Mouse (Mus musculus): ENCODE data around the gene Epha5. TPM values are rescaled to one million over a fixed set of nuclear protein-coding genes. Genes with fewer than 3 reads are reported as not detected.

The Epha5 gene
- polyA plus RNA-seq, 1 experiment from 2014 or later, result 1.8 TPM

DNA sequence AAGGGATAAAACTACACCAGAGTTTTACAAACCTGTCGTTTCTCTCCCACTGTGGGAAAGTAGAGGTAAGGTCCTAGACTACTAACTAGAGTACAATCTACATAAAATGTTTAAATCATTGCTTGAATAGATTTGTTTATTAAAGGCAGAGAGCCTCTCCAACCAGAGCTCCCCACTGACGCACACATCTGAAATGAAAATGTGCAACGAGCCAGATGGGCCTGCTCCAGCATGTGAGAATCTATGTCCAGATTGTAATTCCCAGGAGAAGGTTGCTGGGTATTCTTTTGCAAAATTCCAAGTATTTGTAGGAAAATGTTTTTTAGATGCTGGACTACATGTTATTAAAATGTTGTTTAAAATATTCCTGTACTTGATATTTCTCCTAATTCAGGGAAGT is 57.8 kb downstream of the Epha5 start:
- H3K4me2 ChIP-seq (replicated peaks; ENCODE audit: low read depth), result no peak overlapping the region
- TF ChIP-seq CTCF (IDR thresholded peaks at IDR 0.05; ENCODE audit: low read depth) (no peak), EP300 (optimal IDR thresholded peaks at IDR 0.05) (no peak)
- 60% methylated on average over 3 of the region's 3 CpGs for WGBS
- H3K27me3 ChIP-seq (ENCODE audit: control insufficient read depth, insufficient read depth, low read length), result no peaks in the 10 kb centered on the region
- no peak overlapping the region for H3K27ac ChIP-seq (replicated peaks)
- H3K4me3 ChIP-seq (ENCODE audit: low read depth, low read length), result no peak overlapping the region
- no peak for ATAC-seq (ENCODE audit: low FRiP score, low TSS enrichment)
- no peaks in the 10 kb centered on the region for H3K9me3 ChIP-seq (ENCODE audit: control insufficient read depth, low read length)
- DNase-seq (ENCODE audit: low spot score), result no peak
- H3K9ac ChIP-seq (ENCODE audit: low read length), result no peak overlapping the region
- no peaks in the 10 kb centered on the region for H3K36me3 ChIP-seq (ENCODE audit: control insufficient read depth, insufficient read depth, low read length)
- no peaks in the 10 kb centered on the region for H3K4me1 ChIP-seq (replicated peaks; ENCODE audit: control insufficient read depth, insufficient read depth)

DNA sequence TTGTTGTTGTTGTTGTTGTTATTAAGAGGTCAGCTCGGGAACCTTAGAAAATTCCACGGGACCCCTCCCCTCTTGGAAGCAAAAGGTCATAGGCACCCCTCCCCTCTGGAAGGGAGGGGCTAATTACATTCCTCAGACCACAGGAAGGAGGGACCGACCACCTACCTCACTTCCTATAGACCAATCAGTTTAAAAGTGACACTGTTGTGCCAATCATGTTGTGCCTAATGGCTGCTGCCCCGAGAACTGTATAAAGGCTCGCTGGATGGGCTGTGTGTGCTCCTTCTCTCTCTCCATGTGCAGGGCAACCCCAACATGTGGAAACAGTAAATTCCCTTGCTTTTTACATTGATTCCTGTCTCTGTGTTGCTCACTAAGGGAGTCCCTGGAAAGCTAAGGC is 64.1 kb downstream of the Epha5 start:
- H3K9me3 ChIP-seq (ENCODE audit: control insufficient read depth, low read length), result no peaks in the 10 kb centered on the region
- no peak overlapping the region for H3K4me2 ChIP-seq (replicated peaks; ENCODE audit: low read depth)
- 77% methylated on average over 5 of the region's 5 CpGs for WGBS
- ATAC-seq (ENCODE audit: low FRiP score, low TSS enrichment) (no peak), DNase-seq (ENCODE audit: low spot score) (no peak)
- no peak overlapping the region for H3K9ac ChIP-seq (ENCODE audit: low read length)
- H3K4me3 ChIP-seq (ENCODE audit: low read depth, low read length), result no peak overlapping the region
- TF ChIP-seq EP300 (optimal IDR thresholded peaks at IDR 0.05) (no peak), CTCF (IDR thresholded peaks at IDR 0.05; ENCODE audit: low read depth) (no peak)
- no peaks in the 10 kb centered on the region for H3K4me1 ChIP-seq (replicated peaks; ENCODE audit: control insufficient read depth, insufficient read depth)
- no peak overlapping the region for H3K27ac ChIP-seq (replicated peaks)
- H3K36me3 ChIP-seq (ENCODE audit: control insufficient read depth, insufficient read depth, low read length), result no peaks in the 10 kb centered on the region
- no peaks in the 10 kb centered on the region for H3K27me3 ChIP-seq (ENCODE audit: control insufficient read depth, insufficient read depth, low read length)

DNA sequence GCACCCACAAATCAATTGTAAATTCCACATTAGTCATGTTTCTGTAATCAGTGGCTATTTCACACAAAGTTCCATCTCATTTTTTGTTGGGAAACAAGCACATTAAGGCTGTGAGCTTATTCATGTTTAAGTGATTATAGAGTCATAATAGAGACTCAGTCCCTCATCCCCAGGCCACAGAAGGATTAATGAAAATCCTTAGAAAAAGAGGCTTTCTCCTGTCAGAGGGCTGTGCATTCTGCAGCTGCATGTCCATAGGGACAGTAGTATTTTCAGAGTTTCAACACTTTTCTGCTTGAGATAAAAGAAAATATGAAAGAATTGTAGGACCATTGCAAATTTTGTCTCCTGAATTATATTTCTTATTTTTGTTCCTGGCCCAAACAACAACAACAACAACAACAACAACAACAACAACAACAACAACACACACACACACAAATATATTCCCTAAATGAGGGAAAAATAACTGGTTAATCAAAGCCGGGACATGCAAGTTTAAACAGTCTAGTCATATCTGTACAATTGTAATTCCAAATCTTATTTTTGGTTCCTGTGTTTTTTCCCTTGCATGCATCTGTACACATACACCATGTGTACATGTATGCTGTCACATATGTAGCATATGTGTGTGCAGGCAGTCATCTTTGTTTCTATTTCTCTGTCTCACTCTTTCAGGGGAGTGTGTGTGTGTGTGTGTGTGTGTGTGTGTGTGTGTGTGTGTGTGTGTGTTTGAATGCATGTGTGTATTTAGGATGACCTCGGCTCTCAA is 70.3 kb downstream of the Epha5 start:
- H3K4me1 ChIP-seq (replicated peaks; ENCODE audit: control insufficient read depth, insufficient read depth), result no peaks in the 10 kb centered on the region
- H3K27ac ChIP-seq (replicated peaks), result no peak overlapping the region
- no peak overlapping the region for H3K4me2 ChIP-seq (replicated peaks; ENCODE audit: low read depth)
- no peaks in the 10 kb centered on the region for H3K27me3 ChIP-seq (ENCODE audit: control insufficient read depth, insufficient read depth, low read length)
- H3K4me3 ChIP-seq (ENCODE audit: low read depth, low read length), result no peak overlapping the region
- no peaks in the 10 kb centered on the region for H3K36me3 ChIP-seq (ENCODE audit: control insufficient read depth, insufficient read depth, low read length)
- no peaks in the 10 kb centered on the region for H3K9me3 ChIP-seq (ENCODE audit: control insufficient read depth, low read length)
- ATAC-seq (ENCODE audit: low FRiP score, low TSS enrichment), result no peak
- TF ChIP-seq EP300 (optimal IDR thresholded peaks at IDR 0.05) (no peak), CTCF (IDR thresholded peaks at IDR 0.05; ENCODE audit: low read depth) (no peak)
- 75% methylated on average over 2 of the region's 2 CpGs for WGBS
- no peak overlapping the region for H3K9ac ChIP-seq (ENCODE audit: low read length)
- DNase-seq (ENCODE audit: low spot score), result no peak

DNA sequence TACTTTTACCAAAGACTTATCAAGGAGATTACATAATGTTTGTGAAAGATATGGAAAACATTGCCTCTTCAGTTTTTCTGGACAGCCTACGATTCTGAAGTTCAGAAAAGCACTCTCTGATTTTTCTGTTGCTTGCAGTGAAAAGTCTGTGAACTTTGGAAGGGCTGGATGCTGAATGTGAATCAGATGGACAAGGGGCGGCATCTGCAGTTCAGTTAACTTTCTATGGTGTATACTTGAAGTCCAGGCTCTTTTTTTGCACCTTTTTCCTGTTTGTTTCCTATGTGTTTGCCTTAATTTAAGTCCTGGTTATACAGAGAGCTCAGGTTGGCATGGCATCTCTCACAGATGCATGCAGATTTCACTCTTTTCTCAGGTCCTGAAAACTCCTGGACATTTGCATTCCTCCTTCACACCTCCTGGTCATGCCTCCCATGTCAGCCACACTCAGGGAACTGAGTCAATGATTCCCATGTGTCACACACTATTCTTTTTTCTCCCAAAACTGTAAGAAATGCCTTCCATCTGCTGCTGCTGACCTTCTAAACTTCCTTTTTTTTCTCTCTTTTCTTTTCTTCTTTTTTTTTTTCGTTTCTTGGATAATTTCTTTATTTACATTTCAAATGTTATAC is 81.2 kb downstream of the Epha5 start:
- no peak for DNase-seq (ENCODE audit: low spot score)
- ATAC-seq (ENCODE audit: low FRiP score, low TSS enrichment), result no peak
- 50% methylated on average over 3 of the region's 3 CpGs for WGBS

DNA sequence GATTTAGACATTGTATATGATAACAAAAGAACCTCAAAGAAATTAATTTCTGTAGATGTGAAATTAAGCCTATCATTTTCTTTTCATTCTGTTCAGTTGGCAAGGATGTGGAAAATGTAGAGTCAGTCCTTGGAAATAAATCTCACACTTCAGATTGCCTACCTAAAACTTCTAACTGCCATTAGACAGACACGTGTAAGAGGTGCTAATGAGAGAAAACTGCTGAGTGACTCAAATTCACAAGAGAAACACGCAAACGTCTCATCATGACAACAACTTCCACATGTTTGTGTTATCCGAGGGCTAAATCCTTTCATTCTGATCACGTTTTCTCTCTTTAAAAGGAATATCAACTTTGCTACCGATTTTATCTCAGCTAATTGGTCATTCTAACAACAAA is 82.7 kb downstream of the Epha5 start:
- Histone ChIP-seq H3K27me3 (ENCODE audit: control insufficient read depth, insufficient read depth, low read length) (no peaks in the 10 kb centered on the region), H3K4me1 (replicated peaks; ENCODE audit: control insufficient read depth, insufficient read depth) (no peaks in the 10 kb centered on the region), H3K27ac (replicated peaks) (no peak overlapping the region), H3K4me3 (ENCODE audit: low read depth, low read length) (no peak overlapping the region), H3K36me3 (ENCODE audit: control insufficient read depth, insufficient read depth, low read length) (no peaks in the 10 kb centered on the region), H3K4me2 (replicated peaks; ENCODE audit: low read depth) (no peak overlapping the region), H3K9me3 (ENCODE audit: control insufficient read depth, low read length) (no peaks in the 10 kb centered on the region), H3K9ac (ENCODE audit: low read length) (no peak overlapping the region)
- DNase-seq (ENCODE audit: low spot score) (no peak), ATAC-seq (ENCODE audit: low FRiP score, low TSS enrichment) (no peak)
- TF ChIP-seq CTCF (IDR thresholded peaks at IDR 0.05; ENCODE audit: low read depth), result no peak
- WGBS, result 72% methylated on average over 6 of the region's 6 CpGs

More for the DNA sequence above, 81.2 kb downstream of the Epha5 start:
- Histone ChIP-seq H3K4me2 (replicated peaks; ENCODE audit: low read depth) (no peak overlapping the region), H3K9me3 (ENCODE audit: control insufficient read depth, low read length) (no peaks in the 10 kb centered on the region), H3K4me3 (ENCODE audit: low read depth, low read length) (no peak overlapping the region), H3K27ac (replicated peaks) (no peak overlapping the region), H3K36me3 (ENCODE audit: control insufficient read depth, insufficient read depth, low read length) (no peaks in the 10 kb centered on the region), H3K4me1 (replicated peaks; ENCODE audit: control insufficient read depth, insufficient read depth) (no peaks in the 10 kb centered on the region), H3K27me3 (ENCODE audit: control insufficient read depth, insufficient read depth, low read length) (no peaks in the 10 kb centered on the region), H3K9ac (ENCODE audit: low read length) (no peak overlapping the region)
- TF ChIP-seq CTCF (IDR thresholded peaks at IDR 0.05; ENCODE audit: low read depth) (no peak), EP300 (optimal IDR thresholded peaks at IDR 0.05) (no peak)

DNA sequence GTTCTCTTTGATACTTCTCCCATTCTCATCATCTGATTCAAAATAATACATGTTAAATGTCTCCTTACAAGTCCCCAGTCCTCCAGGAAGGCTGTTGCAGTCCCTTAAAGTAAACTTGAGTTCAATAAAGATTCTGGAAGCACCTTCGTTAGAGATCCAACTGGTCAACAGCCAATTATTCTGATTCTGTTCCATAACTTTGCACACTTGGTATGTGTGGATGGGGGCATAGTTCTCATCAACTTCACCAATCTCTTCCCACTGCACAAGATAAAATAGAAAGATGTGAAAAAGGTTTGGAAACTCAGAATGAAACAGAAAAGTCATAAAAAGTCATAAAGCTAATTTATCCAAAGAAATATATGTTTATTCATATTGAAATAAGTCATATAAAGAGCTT is 85.6 kb downstream of the Epha5 start:
- Histone ChIP-seq H3K4me3 (ENCODE audit: low read depth, low read length) (no peak overlapping the region), H3K9ac (ENCODE audit: low read length) (no peak overlapping the region), H3K4me1 (replicated peaks; ENCODE audit: control insufficient read depth, insufficient read depth) (no peaks in the 10 kb centered on the region), H3K36me3 (ENCODE audit: control insufficient read depth, insufficient read depth, low read length) (no peaks in the 10 kb centered on the region), H3K27me3 (ENCODE audit: control insufficient read depth, insufficient read depth, low read length) (no peaks in the 10 kb centered on the region), H3K4me2 (replicated peaks; ENCODE audit: low read depth) (no peak overlapping the region), H3K9me3 (ENCODE audit: control insufficient read depth, low read length) (no peaks in the 10 kb centered on the region), H3K27ac (replicated peaks) (no peak overlapping the region)
- ATAC-seq (ENCODE audit: low FRiP score, low TSS enrichment) (no peak), DNase-seq (ENCODE audit: low spot score) (no peak)
- WGBS, result 80% methylated on average over 1 of the region's 1 CpGs
- no peak for TF ChIP-seq CTCF (IDR thresholded peaks at IDR 0.05; ENCODE audit: low read depth)

Data from stomach, postnatal 0 days (tissue).